Mouse (Mus musculus) CH12.LX (cell line): Measurements from ENCODE around the gene Slc35c1. TPM values are rescaled to one million over a fixed set of nuclear protein-coding genes. Genes with fewer than 3 reads are reported as not detected.

Source experiments
- DNase-seq: peaks from one replicate; pipeline ENCODE4 v3.0.0-alpha.2; 2013; ENCODE audit errors: extremely low read depth
- H3K27ac ChIP-seq: 2 replicates; pipeline ENCODE4 v1.5.1; 2012; ENCODE audit warnings: low read depth, mild to moderate bottlenecking, control low read depth, moderate library complexity; ENCODE audit not compliant: insufficient read depth
- H3K27me3 ChIP-seq: replicated peaks from 2 replicates; pipeline ENCODE3; 2012; ENCODE audit warnings: inconsistent platforms
- H3K36me3 ChIP-seq, 2 experiments: replicated peaks in 1 of 2; 2 replicates each; pipeline versions ENCODE3 to v1.6.1; 2012; ENCODE audit warnings: inconsistent platforms in 1 of 2, low read length in 1 of 2, mild to moderate bottlenecking in 1 of 2, mixed read lengths in 1 of 2, moderate library complexity in 1 of 2; ENCODE audit not compliant: control insufficient read depth in 1 of 2, insufficient read depth in 1 of 2
- H3K4me1 ChIP-seq, 2 experiments: 2 replicates each; pipeline ENCODE4 v1.6.1; 2012; ENCODE audit warnings: inconsistent platforms in 1 of 2, moderate library complexity in 1 of 2; ENCODE audit not compliant: insufficient read depth in 2 of 2, control insufficient read depth in 1 of 2
- H3K4me2 ChIP-seq: 2 replicates; pipeline ENCODE4 v1.6.1; 2012; ENCODE audit warnings: low read depth, mild to moderate bottlenecking, control low read depth; ENCODE audit not compliant: poor library complexity, insufficient read depth, severe bottlenecking
- H3K4me3 ChIP-seq, 3 experiments: fragments of 150-350 bp in 1 of 3; sonication (generic) in 1 of 3; replicated peaks in 1 of 3; 2 replicates each; pipeline versions ENCODE3 to v1.5.1; 2011 to 2012; ENCODE audit warnings: low read depth in 2 of 3, low read length in 2 of 3, mild to moderate bottlenecking in 2 of 3, moderate library complexity in 2 of 3, control low read depth in 1 of 3, improper control_type of control experiment in 1 of 3, inconsistent platforms in 1 of 3, mixed read lengths in 1 of 3; ENCODE audit not compliant: poor library complexity in 1 of 3
- H3K79me2 ChIP-seq: replicated peaks from 2 replicates; pipeline ENCODE4 v1.6.1; 2012; ENCODE audit warnings: mild to moderate bottlenecking, moderate library complexity; ENCODE audit not compliant: control insufficient read depth, poor library complexity, insufficient read depth, severe bottlenecking; ENCODE audit errors: extremely low read depth
- H3K9ac ChIP-seq: 2 replicates; pipeline ENCODE4 v1.6.1; 2012; ENCODE audit warnings: low read depth, mild to moderate bottlenecking, control low read depth, moderate library complexity; ENCODE audit not compliant: insufficient read depth
- H3K9me3 ChIP-seq: replicated peaks from 2 replicates; pipeline ENCODE3; 2012; ENCODE audit warnings: low read length, inconsistent platforms, mixed read lengths
- CHD1 ChIP-seq: IDR thresholded peaks from 2 replicates; pipeline ENCODE4 v1.6.1; 2012; ENCODE audit warnings: low read depth, low read length, improper control_type of control experiment, inconsistent platforms
- CTCF ChIP-seq, 2 experiments: IDR thresholded peaks in 1 of 2; conservative IDR thresholded peaks in 1 of 2; 2 replicates each; pipeline ENCODE4 v1.5.1; 2011 to 2012; ENCODE audit warnings: low read depth in 2 of 2, low read length in 2 of 2, improper control_type of control experiment in 1 of 2, inconsistent platforms in 1 of 2, mild to moderate bottlenecking in 1 of 2, moderate library complexity in 1 of 2
- E2F4 ChIP-seq: IDR thresholded peaks from 2 replicates; pipeline ENCODE4 v1.6.1; 2011; ENCODE audit warnings: low read depth, low read length, improper control_type of control experiment; ENCODE audit not compliant: insufficient replicate concordance
- EP300 ChIP-seq: IDR thresholded peaks from 2 replicates; pipeline ENCODE4 v1.6.1; 2011; ENCODE audit warnings: low read length, improper control_type of control experiment
- ETS1 ChIP-seq: conservative IDR thresholded peaks from 2 replicates; pipeline ENCODE4 v1.6.1; 2012; ENCODE audit warnings: low read depth, mild to moderate bottlenecking, inconsistent platforms, low read length, improper control_type of control experiment, moderate library complexity
- GABPA ChIP-seq: IDR thresholded peaks from 2 replicates; pipeline ENCODE4 v1.6.1; 2012; ENCODE audit warnings: low read depth, low read length, improper control_type of control experiment, inconsistent platforms; ENCODE audit not compliant: insufficient replicate concordance
- JUN ChIP-seq: IDR thresholded peaks from 2 replicates; pipeline ENCODE4 v1.6.1; 2011; ENCODE audit warnings: low read depth, mild to moderate bottlenecking, low read length, improper control_type of control experiment, moderate library complexity; ENCODE audit not compliant: insufficient read depth
- KAT2A ChIP-seq: IDR thresholded peaks from 2 replicates; pipeline ENCODE4 v1.6.1; 2012; ENCODE audit warnings: low read length, improper control_type of control experiment, inconsistent platforms; ENCODE audit not compliant: insufficient replicate concordance
- MAX ChIP-seq: IDR thresholded peaks from 2 replicates; pipeline ENCODE4 v1.6.1; 2011; ENCODE audit warnings: low read length, improper control_type of control experiment
- MAZ ChIP-seq: IDR thresholded peaks from 2 replicates; pipeline ENCODE4 v1.6.1; 2012; ENCODE audit warnings: low read depth, mild to moderate bottlenecking, inconsistent platforms, low read length, improper control_type of control experiment, moderate library complexity
- MEF2A ChIP-seq: IDR thresholded peaks from 2 replicates; pipeline ENCODE4 v1.6.1; 2014; ENCODE audit warnings: low read depth, mild to moderate bottlenecking, inconsistent platforms, low read length, improper control_type of control experiment, borderline replicate concordance
- MXI1 ChIP-seq: IDR thresholded peaks from 2 replicates; pipeline ENCODE4 v1.6.1; 2011; ENCODE audit warnings: mild to moderate bottlenecking, low read depth, low read length, improper control_type of control experiment
- NELFE ChIP-seq: IDR thresholded peaks from 2 replicates; pipeline ENCODE4 v1.6.1; 2011; ENCODE audit warnings: low read depth, low read length, improper control_type of control experiment
- NRF1 ChIP-seq: IDR thresholded peaks from 2 replicates; pipeline ENCODE4 v1.6.1; 2014; ENCODE audit warnings: low read depth, mild to moderate bottlenecking, inconsistent platforms, low read length, improper control_type of control experiment, moderate library complexity
- RAD21 ChIP-seq: IDR thresholded peaks from 2 replicates; pipeline ENCODE4 v1.6.1; 2011; ENCODE audit warnings: low read depth, mild to moderate bottlenecking, low read length, improper control_type of control experiment, moderate library complexity
- RCOR1 ChIP-seq: conservative IDR thresholded peaks from 2 replicates; pipeline ENCODE4 v1.6.1; 2012; ENCODE audit warnings: low read depth, mild to moderate bottlenecking, inconsistent platforms, low read length, improper control_type of control experiment
- SIN3A ChIP-seq: IDR thresholded peaks from 2 replicates; pipeline ENCODE4 v1.6.1; 2012; ENCODE audit warnings: low read length, improper control_type of control experiment, inconsistent platforms
- SMC3 ChIP-seq: IDR thresholded peaks from 2 replicates; pipeline ENCODE4 v1.6.1; 2011; ENCODE audit warnings: low read depth, low read length, improper control_type of control experiment
- TCF12 ChIP-seq: IDR thresholded peaks from 2 replicates; pipeline ENCODE4 v1.6.1; 2014; ENCODE audit warnings: low read depth, mild to moderate bottlenecking, inconsistent platforms, low read length, improper control_type of control experiment
- UBTF ChIP-seq: IDR thresholded peaks from 2 replicates; pipeline ENCODE4 v1.6.1; 2012; ENCODE audit warnings: low read depth, mild to moderate bottlenecking, inconsistent platforms, low read length, improper control_type of control experiment, moderate library complexity
- USF1 ChIP-seq: IDR thresholded peaks from 2 replicates; pipeline ENCODE4 v1.6.1; 2014; ENCODE audit warnings: low read depth, mild to moderate bottlenecking, inconsistent platforms, low read length, improper control_type of control experiment
- USF2 ChIP-seq: conservative IDR thresholded peaks from 2 replicates; pipeline ENCODE4 v1.6.1; 2011; ENCODE audit warnings: low read depth, low read length, improper control_type of control experiment
- ZMIZ1 ChIP-seq: IDR thresholded peaks from 2 replicates; pipeline ENCODE4 v1.6.1; 2012; ENCODE audit warnings: low read depth, mild to moderate bottlenecking, inconsistent platforms, low read length, improper control_type of control experiment
- dilution Hi-C: fragments of 300-500 bp; cut with MboI; formaldehyde crosslinking; loops from 2 replicates; pipeline ENCODE4 v1.14.3; 2020; ENCODE audit warnings: low sequenced_read_pairs; ENCODE audit not compliant: extremely low pct_unique_long_range_greater_than_20kb, extremely low pct_ligation_motif_present
- in situ Hi-C: fragments of 300-500 bp; cut with MboI; formaldehyde crosslinking; loops from 3 replicates; pipeline ENCODE4 v1.14.3; 2019; ENCODE audit warnings: low sequenced_read_pairs, low pct_ligation_motif_present, low pct_unique_long_range_greater_than_20kb, mixed read lengths
- polyA plus RNA-seq: library from polyadenylated mRNA; unstranded; fragments of >175 nt; gene quantifications from 2 replicates; pipeline ENCODE4 v1.2.1, GENCODE M21; 2012; ENCODE audit warnings: low read depth; ENCODE audit not compliant: insufficient read length
- total RNA-seq, 2 experiments: library from RNA; depleted of rRNA; stranded (reverse); fragments of 300-350 nt in 1 of 2; fragments of >200 nt in 1 of 2; gene quantifications; 2 replicates each; pipeline ENCODE4 v1.2.3; 2012 to 2014

Gene Slc35c1
- total and polyA plus RNA-seq, 3 experiments: 4.1 to 22.7 (median 8.7) TPM

DNA sequence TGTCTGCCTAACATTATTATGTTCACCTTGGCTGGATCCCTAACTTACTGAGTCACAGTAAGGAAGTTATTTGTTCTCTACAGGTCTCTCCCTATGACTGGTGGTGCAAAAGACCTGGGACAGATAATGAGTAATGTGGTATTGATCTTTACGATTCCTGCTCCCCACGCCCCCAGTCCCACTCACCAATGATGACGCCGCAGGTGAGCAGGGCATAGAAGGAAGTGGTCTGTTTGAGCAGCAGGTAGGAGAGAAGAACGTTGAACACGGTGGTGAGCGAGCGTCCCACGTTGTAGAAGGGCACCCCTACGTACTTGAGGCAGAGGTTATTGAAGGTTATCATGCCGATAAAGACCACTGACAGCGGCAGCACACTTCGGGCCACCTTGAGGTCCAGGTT lies 1.9 kb downstream of the Slc35c1 start:
- DNase-seq: no peak
- Histone ChIP-seq H3K27ac (no peak overlapping the region), H3K79me2 (peaks cover 6% of the 10 kb centered on the region), H3K9me3 (peaks cover 7% of the 10 kb centered on the region), H3K4me2 (peak overlapping the region; percentile 35), H3K9ac (peak overlapping the region; percentile 60; the same call in 1 of the 2 replicates), H3K27me3 (peaks cover 34% of the 10 kb centered on the region), H3K4me3 (peak overlapping the region; percentile 90 to 96 (median 92)), H3K4me1 (peaks cover 23 to 45% of the 10 kb centered on the region in 2 experiments), H3K36me3 (peaks cover 15 to 34% of the 10 kb centered on the region in 2 experiments)
- in situ Hi-C loops: no loop called here
- dilution Hi-C loops: no loop called here
- no peak for TF ChIP-seq CTCF (conservative IDR thresholded peaks at IDR 0.05 in 1 of 2, IDR thresholded peaks at IDR 0.05 in 1 of 2; ENCODE audit: low read depth in 2 of 2, low read length in 2 of 2)
- no peak for TF ChIP-seq NRF1
- no peak for TF ChIP-seq EP300
- TF ChIP-seq NELFE: no peak
- no peak for TF ChIP-seq ETS1
- no peak for TF ChIP-seq SIN3A
- TF ChIP-seq CHD1: no peak
- TF ChIP-seq MAZ: no peak
- no peak for TF ChIP-seq E2F4
- no peak for TF ChIP-seq MXI1
- TF ChIP-seq USF1: no peak
- no peak for TF ChIP-seq MEF2A
- TF ChIP-seq RCOR1: no peak
- TF ChIP-seq TCF12: no peak
- no peak for TF ChIP-seq GABPA

DNA sequence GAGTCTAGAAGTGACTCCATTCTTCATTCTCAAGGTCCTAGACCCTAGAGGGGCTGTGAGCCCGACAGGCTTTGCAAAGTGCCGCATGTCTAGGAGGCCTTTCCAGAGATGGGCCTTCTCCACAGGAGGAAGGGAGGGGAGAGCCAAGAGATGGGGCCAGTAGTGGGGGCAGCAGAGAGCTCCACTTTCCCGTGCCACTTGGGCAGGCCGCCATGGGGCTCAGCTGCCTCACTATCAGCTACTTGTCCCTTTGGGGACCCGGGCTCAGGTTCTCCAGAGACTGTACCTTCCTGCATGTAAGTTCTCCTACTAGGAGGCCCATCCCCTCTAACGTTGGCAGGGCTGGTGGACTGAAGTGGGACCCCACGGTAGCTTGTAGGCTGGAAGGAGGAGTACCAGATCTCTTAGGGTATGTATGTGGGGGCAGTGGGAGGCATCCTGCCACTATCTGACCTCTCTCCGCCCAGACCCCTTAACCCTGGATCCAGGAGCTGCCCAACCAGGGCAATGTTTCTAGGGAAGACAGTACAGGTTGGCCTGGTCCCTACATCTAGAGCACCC lies 3.3 kb downstream of the Slc35c1 start:
- no peak overlapping the region for H3K9ac ChIP-seq
- H3K4me3 ChIP-seq: peak overlapping the region in 1 of 3 experiments; percentile 24
- H3K27me3 ChIP-seq: peaks cover 21% of the 10 kb centered on the region
- no peaks in the 10 kb centered on the region for H3K9me3 ChIP-seq
- dilution Hi-C loops (no loop called here), in situ Hi-C loops (no loop called here)
- H3K36me3 ChIP-seq: peaks cover 19 to 47% of the 10 kb centered on the region in 2 experiments
- H3K4me1 ChIP-seq: peaks cover 23 to 45% of the 10 kb centered on the region in 2 experiments
- no peak overlapping the region for H3K27ac ChIP-seq
- H3K4me2 ChIP-seq: no peak overlapping the region
- no peak for DNase-seq
- H3K79me2 ChIP-seq: peaks cover 6% of the 10 kb centered on the region
- TF ChIP-seq SMC3 (no peak), KAT2A (no peak), RCOR1 (no peak), RAD21 (no peak), USF2 (no peak), MEF2A (no peak), MAX (no peak), UBTF (no peak), USF1 (no peak), NRF1 (no peak), MAZ (no peak), ZMIZ1 (no peak), JUN (no peak)
